Mouse (Mus musculus) liver, adult 2 months (tissue): ENCODE results near the gene Hcn1.

Experiments used
- CTCF ChIP-seq: fragments of 200-500 bp; IDR thresholded peaks from 2 replicates; pipeline ENCODE4 v1.5.1; 2011; ENCODE audit warnings: low read depth, low read length, control low read depth
- POLR2A ChIP-seq: fragments of 200-500 bp; IDR thresholded peaks from 2 replicates; pipeline ENCODE4 v1.6.1; 2011; ENCODE audit warnings: low read length, control low read depth; ENCODE audit not compliant: insufficient read depth; ENCODE audit errors: extremely low read depth

DNA sequence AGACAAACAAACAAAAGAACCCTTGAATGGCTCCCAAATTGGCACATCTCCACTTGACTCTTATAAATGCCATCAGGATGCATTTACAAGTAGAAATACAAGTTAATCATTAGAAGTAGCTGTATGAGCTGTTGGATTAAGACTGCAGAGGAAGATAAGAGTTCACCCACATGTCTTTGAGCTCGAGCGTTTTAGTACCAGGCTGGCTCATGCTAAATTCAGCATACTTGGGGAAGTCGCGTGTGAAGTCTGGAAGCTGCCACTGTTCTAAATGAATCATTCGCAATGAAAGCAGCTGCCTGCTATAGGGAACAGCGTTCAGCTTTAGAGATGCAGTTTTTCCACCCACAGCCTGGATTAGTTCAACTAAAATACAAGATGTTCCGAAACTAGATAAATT, 57.4 kb downstream of the Hcn1 start:
- TF ChIP-seq CTCF (no peak), POLR2A (no peak)
